Mouse (Mus musculus) heart, embryonic 16.5 days (tissue): ENCODE data around the gene Sfpq. TPM values are rescaled to one million over a fixed set of nuclear protein-coding genes. Genes with fewer than 3 reads are reported as not detected.
"Not testable (repeated sequence)": the region's sequence is repeated elsewhere in the genome, so short reads cannot be mapped to it uniquely, and the experiment has no call there.

Experiments
- ATAC-seq: fragments of 200-750 bp; cut with Nextera tagmentation; replicated peaks from 2 replicates; pipeline ENCODE4 v1.8.0; 2017; ENCODE audit warnings: moderate number of reproducible peaks; ENCODE audit not compliant: insufficient read depth, low FRiP score; ENCODE audit errors: extremely low read depth
- H3K27ac ChIP-seq: fragments of 300-500 bp; sonication (generic); 2 replicates; pipeline ENCODE4 v1.5.1; 2014; ENCODE audit warnings: mild to moderate bottlenecking, low read length, control low read depth, moderate library complexity
- H3K27me3 ChIP-seq: fragments of 300-500 bp; sonication (generic); 2 replicates; pipeline ENCODE4 v1.6.1; 2014; ENCODE audit warnings: low read length, mixed read lengths; ENCODE audit not compliant: control insufficient read depth, insufficient read depth
- H3K36me3 ChIP-seq: fragments of 300-500 bp; sonication (generic); 2 replicates; pipeline ENCODE4 v1.6.1; 2014; ENCODE audit not compliant: control insufficient read depth, insufficient read depth
- H3K4me1 ChIP-seq: fragments of 300-500 bp; sonication (generic); 2 replicates; pipeline ENCODE4 v1.6.1; 2014; ENCODE audit warnings: low read length, mixed read lengths; ENCODE audit not compliant: control insufficient read depth, insufficient read depth
- H3K4me2 ChIP-seq: fragments of 300-500 bp; sonication (generic); 2 replicates; pipeline ENCODE4 v1.6.1; 2014; ENCODE audit warnings: low read depth, mild to moderate bottlenecking, control low read depth, low read length
- H3K4me3 ChIP-seq: fragments of 300-500 bp; sonication (generic); 2 replicates; pipeline ENCODE4 v1.5.1; 2014; ENCODE audit warnings: mild to moderate bottlenecking, control low read depth, low read length
- H3K9ac ChIP-seq: fragments of 300-500 bp; sonication (generic); 2 replicates; pipeline ENCODE4 v1.6.1; 2014; ENCODE audit warnings: low read length, control low read depth
- H3K9me3 ChIP-seq: fragments of 300-500 bp; sonication (generic); replicated peaks from 2 replicates; pipeline ENCODE4 v1.6.1; 2016; ENCODE audit warnings: low read length; ENCODE audit not compliant: control insufficient read depth
- WGBS: fragments of 180-500 bp; shearing (Covaris S2); extraction: QIAGEN DNeasy Blood & Tissue Kit; methylation state at CpG from one replicate; pipeline ENCODE4 v1.1.7; 2014; 5-methylcytosine and 5-hydroxymethylcytosine counted together
- polyA plus RNA-seq: library from polyadenylated mRNA; unstranded; fragments of >200 nt; fragmentation: Nextera tagmentation; extraction: Ambion mirVana; gene quantifications from 2 replicates; pipeline ENCODE4 v1.2.1, GENCODE M21; 2015

The Sfpq gene
- polyA plus RNA-seq, 1 experiment from 2014 or later, result 34.4 TPM

DNA sequence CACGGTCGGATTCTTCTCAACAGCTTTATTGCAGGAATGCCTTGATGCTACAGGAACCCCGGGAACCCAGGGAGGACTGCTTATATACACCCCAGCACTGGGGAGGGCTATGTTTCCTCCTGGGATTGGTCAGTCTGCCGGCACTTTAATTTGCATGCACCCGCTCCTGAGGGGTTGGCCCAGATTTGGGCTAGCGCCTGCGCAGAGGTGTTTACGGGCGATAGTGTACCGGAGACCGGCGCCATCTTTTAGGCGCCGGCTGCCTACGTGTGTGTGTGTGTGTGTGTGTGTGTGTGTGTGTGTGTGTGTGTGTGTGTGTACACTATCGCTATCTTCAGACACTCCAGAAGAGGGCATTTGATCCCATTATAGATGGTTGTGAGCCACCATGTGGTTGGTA, 21.8 kb upstream of the Sfpq start:
- not testable (repeated sequence) for H3K9ac ChIP-seq, H3K4me3 ChIP-seq, H3K27ac ChIP-seq, H3K27me3 ChIP-seq, H3K36me3 ChIP-seq, H3K4me1 ChIP-seq, ATAC-seq, H3K4me2 ChIP-seq, H3K9me3 ChIP-seq
- WGBS, result 93% methylated on average over 16 of the region's 16 CpGs

DNA sequence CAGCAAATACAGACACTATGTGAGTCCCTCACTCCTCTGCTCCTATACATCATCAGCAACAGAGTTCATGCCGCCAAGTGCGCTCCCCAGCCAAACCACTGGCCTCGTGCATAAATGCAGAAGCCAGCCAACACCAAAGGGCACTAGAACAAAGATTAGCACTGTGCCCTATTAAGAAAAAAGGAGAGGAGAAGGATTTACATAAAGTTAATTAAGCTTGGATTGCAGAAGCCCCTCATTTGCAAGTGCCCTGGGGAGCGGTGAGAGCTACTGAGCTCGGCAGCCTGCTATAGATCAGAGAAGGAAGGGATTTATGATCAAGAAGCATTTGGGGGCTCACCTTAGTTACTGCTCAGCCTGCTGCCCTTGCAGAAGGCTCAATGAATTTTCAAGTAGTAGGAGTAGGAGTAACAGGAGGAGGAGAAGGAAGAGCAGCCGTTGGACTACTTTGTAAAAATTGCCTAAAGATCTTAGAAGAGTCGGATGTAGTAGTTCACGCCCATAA, 20.5 kb upstream of the Sfpq start:
- Histone ChIP-seq H3K27me3 (no peaks in the 10 kb centered on the region), H3K9ac (no peak overlapping the region), H3K36me3 (no peaks in the 10 kb centered on the region), H3K27ac (no peak overlapping the region), H3K4me2 (no peak overlapping the region), H3K9me3 (no peaks in the 10 kb centered on the region), H3K4me1 (peaks cover 6% of the 10 kb centered on the region), H3K4me3 (no peak overlapping the region)
- 49% methylated on average over 8 of the region's 8 CpGs for WGBS
- ATAC-seq, result no peak

DNA sequence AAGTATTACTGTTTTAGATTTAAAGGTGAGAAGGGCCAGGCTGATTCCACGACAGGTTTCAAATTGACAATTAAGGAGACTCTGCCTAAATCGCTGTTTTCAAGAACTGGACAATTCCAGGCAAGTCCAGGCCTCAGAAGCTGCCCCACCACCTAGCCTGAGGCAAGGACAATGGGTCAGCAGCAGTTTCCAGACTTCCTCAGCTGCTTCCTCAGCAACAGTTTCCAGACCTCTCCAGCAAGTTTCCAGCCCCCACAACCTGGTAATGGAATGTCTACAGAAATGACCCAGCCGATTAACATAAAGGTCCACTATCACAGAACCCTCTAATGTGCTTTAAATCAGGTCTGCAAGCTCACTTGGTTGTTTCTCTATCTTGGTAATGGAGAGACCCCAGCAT, 16.7 kb upstream of the Sfpq start:
- WGBS, result 80% methylated on average over 3 of the region's 3 CpGs
- Histone ChIP-seq H3K4me1 (peaks cover 6% of the 10 kb centered on the region), H3K27ac (no peak overlapping the region), H3K36me3 (no peaks in the 10 kb centered on the region), H3K9ac (no peak overlapping the region; the same call in 1 of the 2 replicates), H3K27me3 (no peaks in the 10 kb centered on the region), H3K4me3 (no peak overlapping the region), H3K9me3 (no peaks in the 10 kb centered on the region), H3K4me2 (0 out of 2 replicates have a peak overlapping the region, but pooled peaks have one; percentile 64)
- ATAC-seq, result no peak

DNA sequence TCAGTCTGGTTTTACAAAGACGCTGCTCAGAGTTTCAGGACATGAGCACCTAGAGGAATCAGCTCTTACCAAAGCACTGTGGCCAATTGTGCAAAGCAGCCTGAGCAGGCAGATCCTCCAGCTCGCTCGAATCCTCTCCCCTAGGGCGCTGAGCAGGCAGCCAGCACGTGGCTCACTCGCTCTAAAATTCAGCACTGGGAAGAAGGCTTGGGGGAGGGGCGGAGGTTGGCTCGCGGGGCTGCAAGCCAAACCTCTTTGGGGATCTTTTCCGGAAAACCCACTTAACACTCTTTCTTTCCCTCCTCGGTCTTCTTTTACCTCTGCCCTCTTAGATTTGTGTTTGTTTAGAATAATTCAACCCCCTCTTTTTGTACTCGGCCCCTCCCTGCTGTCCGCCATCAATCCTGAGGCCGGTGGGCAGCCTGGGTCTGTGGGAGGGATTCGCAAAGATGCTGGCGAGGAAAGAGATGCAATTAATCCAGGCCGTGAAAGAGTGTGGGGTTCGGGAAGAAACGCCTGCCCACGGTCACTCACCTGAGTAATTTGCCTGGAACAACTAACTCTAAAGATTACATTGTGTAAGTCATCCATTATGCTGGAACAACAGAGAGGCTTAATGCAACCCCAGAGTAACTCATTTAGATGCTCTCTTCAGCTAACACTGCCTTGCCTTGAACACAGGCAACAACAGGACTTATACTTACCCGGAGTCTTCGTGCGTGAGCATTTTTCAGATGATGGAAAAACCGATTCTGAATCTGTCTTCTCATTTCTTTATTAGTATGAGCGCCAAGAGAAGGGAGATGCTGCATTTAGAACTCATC, 15.8 kb upstream of the Sfpq start:
- Histone ChIP-seq H3K4me1 (peaks cover 6% of the 10 kb centered on the region), H3K4me2 (peak overlapping the region; percentile 64), H3K9ac (peak overlapping the region; percentile 55), H3K27me3 (no peaks in the 10 kb centered on the region), H3K27ac (no peak overlapping the region), H3K36me3 (no peaks in the 10 kb centered on the region), H3K4me3 (peak overlapping the region; percentile 47), H3K9me3 (no peaks in the 10 kb centered on the region)
- 20% methylated on average over 25 of the region's 25 CpGs for WGBS
- ATAC-seq, result peak; percentile 77

DNA sequence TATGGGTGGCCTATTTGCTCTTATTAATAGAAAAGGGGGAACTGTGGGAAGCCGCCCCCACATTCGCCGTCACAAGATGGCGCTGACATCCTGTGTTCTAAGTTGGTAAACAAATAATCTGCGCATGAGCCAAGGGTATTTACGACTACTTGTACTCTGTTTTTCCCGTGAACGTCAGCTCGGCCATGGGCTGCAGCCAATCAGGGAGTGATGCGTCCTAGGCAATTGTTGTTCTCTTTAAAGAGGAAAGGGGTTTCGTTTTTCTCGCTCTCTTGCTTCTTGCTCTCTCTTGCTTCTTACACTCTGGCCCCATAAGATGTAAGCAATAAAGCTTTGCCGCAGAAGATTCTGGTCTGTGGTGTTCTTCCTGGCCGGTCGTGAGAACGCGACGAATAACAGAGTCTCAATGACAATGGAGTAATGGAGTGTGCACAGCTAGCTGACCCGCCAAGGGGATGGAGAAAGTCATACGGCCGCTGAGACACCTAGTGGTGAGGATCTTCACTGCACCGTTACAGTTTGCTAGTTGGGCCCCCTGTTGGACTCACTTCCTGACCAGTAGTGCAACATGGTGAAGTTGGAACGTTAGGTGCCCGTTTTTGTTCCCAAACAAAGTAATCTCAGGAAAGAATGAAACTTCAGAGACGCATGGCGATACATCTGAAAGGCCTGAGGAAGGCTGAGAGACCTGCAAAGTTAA, 5.7 kb upstream of the Sfpq start:
- H3K9me3 ChIP-seq, H3K36me3 ChIP-seq, H3K4me1 ChIP-seq, H3K27me3 ChIP-seq, H3K9ac ChIP-seq: not testable (repeated sequence)
- Histone ChIP-seq H3K4me3 (peak overlapping the region; percentile 43), H3K4me2 (peak overlapping the region; percentile 41), H3K27ac (peak overlapping the region; percentile 55)
- 11% methylated on average over 14 of the region's 26 CpGs for WGBS
- peak; percentile 92 for ATAC-seq

DNA sequence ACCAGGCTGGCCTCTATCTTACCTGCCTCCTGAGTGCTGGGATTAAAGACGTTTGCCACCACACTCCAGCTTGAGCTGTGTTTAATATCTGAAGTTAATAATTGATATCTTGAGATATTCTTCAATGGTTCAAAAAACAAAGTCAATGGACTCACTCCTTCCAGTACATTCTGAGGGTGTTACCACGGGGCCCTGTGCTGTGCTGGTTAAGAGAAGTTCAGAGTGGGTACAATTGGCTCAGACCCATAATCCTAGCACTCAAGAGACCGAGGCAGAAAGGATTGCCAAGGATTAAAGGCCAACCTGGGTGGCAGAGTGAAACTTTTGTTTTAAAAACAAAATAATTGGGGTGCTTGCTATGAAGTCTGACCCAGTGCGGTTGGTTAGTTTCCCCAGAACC, 4.8 kb upstream of the Sfpq start:
- no peak for ATAC-seq
- no peaks in the 10 kb centered on the region for H3K9me3 ChIP-seq
- WGBS, result 80% methylated on average over 4 of the region's 4 CpGs

DNA sequence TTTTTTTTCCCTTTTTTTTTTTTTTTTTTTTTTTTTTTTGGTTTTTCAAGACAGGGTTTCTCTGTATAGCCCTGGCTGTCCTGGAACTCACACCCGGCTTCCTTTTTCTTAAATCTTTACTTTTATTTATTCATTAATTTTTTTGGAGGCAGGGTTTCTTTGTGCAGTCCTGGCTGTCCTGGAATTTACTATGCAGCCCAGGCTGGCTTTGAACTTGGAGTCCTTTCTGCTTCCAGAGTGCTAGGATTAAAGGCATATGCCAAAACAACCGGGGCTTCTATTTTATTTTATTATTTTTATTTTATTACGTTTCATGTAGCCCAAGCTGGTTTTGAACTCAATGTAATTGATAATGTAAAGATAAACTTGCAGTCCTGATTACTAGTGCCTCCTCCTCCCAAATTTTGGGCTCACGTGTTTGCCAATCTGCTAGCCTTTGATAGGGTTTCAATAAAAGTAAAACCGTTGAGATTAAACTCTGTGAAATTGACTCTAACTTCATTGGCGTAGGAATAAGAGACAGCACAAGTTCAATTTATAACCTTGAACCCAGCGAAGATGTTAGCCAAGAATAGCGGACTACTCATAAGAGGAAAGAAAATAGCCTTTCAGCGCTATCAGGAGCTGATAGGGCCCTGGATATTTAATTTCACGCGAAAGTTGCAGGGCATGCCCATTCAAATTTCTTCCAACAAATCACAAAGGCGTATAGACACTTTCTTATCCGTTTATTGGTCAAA, 543 bp upstream of the Sfpq start:
- H3K9me3 ChIP-seq, result no peaks in the 10 kb centered on the region
- H3K27me3 ChIP-seq, result no peaks in the 10 kb centered on the region
- peaks cover 25% of the 10 kb centered on the region for H3K4me1 ChIP-seq
- WGBS, result 11% methylated on average over 13 of the region's 13 CpGs
- H3K9ac ChIP-seq, result peak overlapping the region; percentile 58
- peak overlapping the region; percentile 76 for H3K4me2 ChIP-seq
- H3K36me3 ChIP-seq, result peaks cover 22% of the 10 kb centered on the region
- peak overlapping the region; percentile 75 for H3K27ac ChIP-seq
- H3K4me3 ChIP-seq, result peak overlapping the region; percentile 100
- ATAC-seq, result no peak

More for the DNA sequence above, 4.8 kb upstream of the Sfpq start:
- Histone ChIP-seq H3K4me2 (no peak overlapping the region), H3K9ac (no peak overlapping the region), H3K4me1 (peaks cover 4% of the 10 kb centered on the region), H3K4me3 (no peak overlapping the region), H3K36me3 (no peaks in the 10 kb centered on the region), H3K27me3 (no peaks in the 10 kb centered on the region), H3K27ac (no peak overlapping the region)

DNA sequence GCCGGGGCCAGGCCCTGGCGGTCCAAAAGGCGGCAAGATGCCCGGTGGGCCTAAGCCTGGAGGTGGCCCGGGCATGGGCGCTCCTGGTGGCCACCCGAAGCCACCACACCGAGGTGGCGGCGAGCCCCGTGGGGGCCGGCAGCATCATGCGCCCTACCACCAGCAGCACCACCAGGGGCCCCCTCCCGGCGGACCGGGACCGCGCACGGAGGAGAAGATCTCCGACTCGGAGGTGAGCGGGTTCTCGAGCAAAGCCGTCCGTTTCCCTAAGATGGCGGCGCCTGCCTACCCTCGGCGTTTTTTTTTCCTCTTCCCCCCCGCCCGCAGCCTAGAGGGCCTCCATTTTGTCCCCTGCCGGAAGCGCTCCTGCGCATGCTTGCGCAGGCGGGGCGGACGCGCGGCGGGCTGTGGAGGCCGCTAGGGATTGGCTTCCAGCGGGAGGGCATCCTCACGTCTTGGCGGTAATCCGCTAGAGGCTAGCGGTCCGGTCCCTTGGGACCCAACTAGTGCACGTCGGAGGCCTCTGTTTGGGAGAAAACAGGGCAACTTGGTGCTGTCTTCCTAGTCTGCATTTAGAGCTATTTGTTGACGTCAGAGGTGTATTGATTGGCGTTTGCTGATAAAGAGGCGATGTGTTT, 984 bp downstream of the Sfpq start:
- no peaks in the 10 kb centered on the region for H3K9me3 ChIP-seq
- peak overlapping the region; percentile 96 for H3K27ac ChIP-seq
- under 1% methylated on average over 50 of the region's 53 CpGs for WGBS
- peak overlapping the region; percentile 97 for H3K4me2 ChIP-seq
- peak overlapping the region; percentile 100 for H3K9ac ChIP-seq
- H3K27me3 ChIP-seq, result no peaks in the 10 kb centered on the region
- peaks cover 35% of the 10 kb centered on the region for H3K36me3 ChIP-seq
- peak; percentile 58 for ATAC-seq
- peak overlapping the region; percentile 100 for H3K4me3 ChIP-seq
- H3K4me1 ChIP-seq, result peaks cover 31% of the 10 kb centered on the region
